9 mouse cellular contexts compared by ENCODE assay signal in genomic region chr3:154327883-154328720, GRCm38 (mm10). TPM values are rescaled to one million over a fixed set of nuclear protein-coding genes. Genes with fewer than 3 reads are reported as not detected.
DNase-seq lines count a peak whose midpoint lies in the region; ATAC-seq and TF ChIP-seq lines count a peak whose summit lies in the region.
"Had no signal": no experiment of that assay in that cellular context is flagged by ENCODE, and none has a peak within 500 bp of the region (broad histone marks: within the 10 kb centered on the region; RNA-seq: fewer than 3 reads in every experiment).

No protein-coding gene starts in this region.

- no peaks in the 10 kb centered on the region for H3K9me3 ChIP-seq in intestine, embryonic 16.5 days (ENCODE audit: control insufficient read depth, low read length)
- H3K9me3 ChIP-seq in midbrain, embryonic 16.5 days (replicated peaks; ENCODE audit: control insufficient read depth, low read length, poor library complexity, severe bottlenecking): no peaks in the 10 kb centered on the region

- TF ChIP-seq POLR2A in embryonic fibroblast, embryonic 13.5 days (IDR thresholded peaks at IDR 0.05; ENCODE audit: low read depth, low read length): no peak

- peaks cover 73% of the 10 kb centered on the region for H3K27me3 ChIP-seq in intestine, embryonic 16.5 days (replicated peaks; ENCODE audit: control insufficient read depth, insufficient read depth, low read length)
- H3K27me3 ChIP-seq in midbrain, embryonic 16.5 days (ENCODE audit: control insufficient read depth, insufficient read depth, low read depth, low read length): peaks cover 38% of the 10 kb centered on the region

- peak; percentile 11 for DNase-seq in kidney, adult 9 months
- no peak for DNase-seq in kidney, adult 11 months
- no peak for DNase-seq in spleen, adult 18-20 months
- DNase-seq in thymus, postnatal 4 days: no peak

- H3K4me2 ChIP-seq in intestine, embryonic 16.5 days (ENCODE audit: low read depth, low read length): peak overlapping the region; percentile 59
- peak overlapping the region; percentile 78 for H3K4me2 ChIP-seq in midbrain, embryonic 16.5 days (ENCODE audit: low read length)

- peak; percentile 76 for ATAC-seq in intestine, embryonic 16.5 days
- ATAC-seq in midbrain, embryonic 16.5 days: peak; percentile 83
- ATAC-seq in megakaryocyte-erythroid progenitor cell, adult 5-6 weeks (replicated peaks; ENCODE audit: low FRiP score, low TSS enrichment, poor library complexity, severe bottlenecking): no peak

- under 1% methylated on average over 80 of the region's 86 CpGs for WGBS in intestine, embryonic 16.5 days
- 1% methylated on average over 64 of the region's 86 CpGs for WGBS in midbrain, embryonic 16.5 days

- H3K36me3 ChIP-seq in intestine, embryonic 16.5 days (ENCODE audit: control insufficient read depth, insufficient read depth, low read length): no peaks in the 10 kb centered on the region
- H3K36me3 ChIP-seq in midbrain, embryonic 16.5 days (ENCODE audit: control insufficient read depth, insufficient read depth, low read length): no peaks in the 10 kb centered on the region

- no peak for TF ChIP-seq CTCF in embryonic fibroblast, embryonic 13.5 days (IDR thresholded peaks at IDR 0.05; ENCODE audit: borderline replicate concordance, insufficient read depth, low read length)

- H3K27ac ChIP-seq in embryonic fibroblast, embryonic 13.5 days (ENCODE audit: insufficient read depth, low read length): no peak overlapping the region
- no peak overlapping the region for H3K27ac ChIP-seq in intestine, embryonic 16.5 days (ENCODE audit: low read length)
- H3K27ac ChIP-seq in midbrain, embryonic 16.5 days (ENCODE audit: low read length): no peak overlapping the region
- H3K27ac ChIP-seq: heart, adult 2 months had no signal

- H3K4me1 ChIP-seq in embryonic fibroblast, embryonic 13.5 days (ENCODE audit: control insufficient read depth, insufficient read depth, low read length): no peaks in the 10 kb centered on the region
- H3K4me1 ChIP-seq in intestine, embryonic 16.5 days (ENCODE audit: control insufficient read depth, insufficient read depth, low read length): peaks cover 14% of the 10 kb centered on the region
- H3K4me1 ChIP-seq in midbrain, embryonic 16.5 days (ENCODE audit: control insufficient read depth, insufficient read depth, low read length): peaks cover 15% of the 10 kb centered on the region

- no peak overlapping the region for H3K9ac ChIP-seq in intestine, embryonic 16.5 days (ENCODE audit: low read depth, low read length)
- peak overlapping the region; percentile 48 for H3K9ac ChIP-seq in midbrain, embryonic 16.5 days (ENCODE audit: low read depth, low read length)

- peak overlapping the region; percentile 2; the same call in 1 of the 2 replicates for H3K4me3 ChIP-seq in embryonic fibroblast, embryonic 13.5 days (ENCODE audit: insufficient read depth, low read length)
- peak overlapping the region; percentile 41 for H3K4me3 ChIP-seq in intestine, embryonic 16.5 days (ENCODE audit: low read length)
- peak overlapping the region; percentile 36 for H3K4me3 ChIP-seq in midbrain, embryonic 16.5 days (ENCODE audit: low read depth, low read length)
- H3K4me3 ChIP-seq: heart, adult 2 months had no signal

RNA-seq across cellular contexts. Expression of gene Lhx8, which starts 2.4 kb away (rescaled TPM):
- 2.0 and 7.8 TPM in 2 replicates for polyA plus RNA-seq in embryonic fibroblast, embryonic 13.5 days (2011; ENCODE audit: insufficient read length, low read depth, missing spikeins)
- 0.27 TPM in 1 of 2 replicates, not detected in the other for polyA plus RNA-seq in intestine, embryonic 16.5 days (2015; fragmentation: Nextera tagmentation; extraction: Ambion mirVana)
- 2.9 and 4.3 TPM in 2 replicates for polyA plus RNA-seq in midbrain, embryonic 16.5 days (2015; fragmentation: Nextera tagmentation; extraction: Ambion mirVana)
- total RNA-seq in megakaryocyte-erythroid progenitor cell, adult 5-6 weeks (2014; fragmentation: Nextera tagmentation): not detected in 2 replicates
- not detected in 2 replicates for total RNA-seq in megakaryocyte-erythroid progenitor cell, adult 5-6 weeks (2017)
- total RNA-seq: heart, adult 2 months had no signal
